Mouse (Mus musculus) hindbrain, postnatal 0 days (tissue): ENCODE measurements around the gene Nutm1. TPM values are rescaled to one million over a fixed set of nuclear protein-coding genes. Genes with fewer than 3 reads are reported as not detected.

Experiments used
- ATAC-seq: fragments of 200-750 bp; cut with Nextera tagmentation; 2 replicates; pipeline ENCODE4 v1.8.0; 2017; ENCODE audit warnings: mild to moderate bottlenecking, moderate TSS enrichment, moderate library complexity
- DNase-seq: peaks from one replicate; pipeline ENCODE4 v3.0.0-alpha.2; 2015; ENCODE audit warnings: low spot score
- H3K27ac ChIP-seq: fragments of 300-500 bp; sonication (generic); 2 replicates; pipeline ENCODE4 v1.5.1; 2014; ENCODE audit warnings: mild to moderate bottlenecking
- H3K27me3 ChIP-seq: fragments of 300-500 bp; sonication (generic); 2 replicates; pipeline ENCODE4 v1.6.1; 2014; ENCODE audit warnings: low read length, mixed read lengths; ENCODE audit not compliant: insufficient read depth
- H3K36me3 ChIP-seq: fragments of 300-500 bp; sonication (generic); 2 replicates; pipeline ENCODE4 v1.6.1; 2014; ENCODE audit warnings: low read length, mixed read lengths; ENCODE audit not compliant: insufficient read depth
- H3K4me1 ChIP-seq: fragments of 300-500 bp; sonication (generic); 2 replicates; pipeline ENCODE4 v1.6.1; 2014; ENCODE audit warnings: antibody characterized with exemption, low read length, mixed read lengths; ENCODE audit not compliant: insufficient read depth
- H3K4me2 ChIP-seq: fragments of 300-500 bp; sonication (generic); 2 replicates; pipeline ENCODE4 v1.6.1; 2014; ENCODE audit warnings: low read depth, mild to moderate bottlenecking, low read length, moderate library complexity, mixed read lengths
- H3K4me3 ChIP-seq: fragments of 300-500 bp; sonication (generic); 2 replicates; pipeline ENCODE4 v1.5.1; 2014; ENCODE audit warnings: low read length
- H3K9ac ChIP-seq: fragments of 300-500 bp; sonication (generic); replicated peaks from 2 replicates; pipeline ENCODE4 v1.6.1; 2014; ENCODE audit warnings: mild to moderate bottlenecking, low read length, moderate library complexity, mixed read lengths
- H3K9me3 ChIP-seq: fragments of 300-500 bp; sonication (generic); 2 replicates; pipeline ENCODE4 v1.6.1; 2016; ENCODE audit warnings: low read length, mixed read lengths
- CTCF ChIP-seq: IDR thresholded peaks from 2 replicates; pipeline ENCODE4 v1.5.1; 2016; ENCODE audit warnings: antibody characterized with exemption, control low read depth, low read depth
- WGBS: fragments of 180-500 bp; shearing (Covaris S2); extraction: QIAGEN DNeasy Blood & Tissue Kit; methylation state at CpG from one replicate; pipeline ENCODE4 v1.1.7; 2014; 5-methylcytosine and 5-hydroxymethylcytosine counted together
- polyA plus RNA-seq: library from polyadenylated mRNA; unstranded; fragments of >200 nt; fragmentation: Nextera tagmentation; extraction: Ambion mirVana; gene quantifications from 2 replicates; pipeline ENCODE4 v1.2.1, GENCODE M21; 2015
- total RNA-seq: library from RNA; depleted of rRNA; stranded (reverse); fragments of >200 nt; gene quantifications from 2 replicates; pipeline ENCODE4 v1.2.3, GENCODE M21; 2014

Gene Nutm1
- total and polyA plus RNA-seq, 2 experiments from 2014 or later: 0.05 to 0.11 TPM

GRCm38 (mm10) chr2:112261748-112262653 lies 2.9 kb upstream of the Nutm1 start, which contains the start of gene Nop10:
TSS of gene Nop10 (plus strand) at chr2:112261926.
- H3K36me3 ChIP-seq: no peaks in the 10 kb centered on the region
- H3K9me3 ChIP-seq: no peaks in the 10 kb centered on the region
- peak within 1 kb of the TSS; percentile 61 for H3K4me3 ChIP-seq
- H3K9ac ChIP-seq: peak within 1 kb of the TSS; percentile 63
- no peaks in the 10 kb centered on the region for H3K27me3 ChIP-seq
- ATAC-seq (peak; percentile 72), DNase-seq (peak; percentile 96)
- peak within 1 kb of the TSS; percentile 72 for H3K4me2 ChIP-seq
- TF ChIP-seq CTCF: peak; percentile 92
- peaks cover 10% of the 10 kb centered on the region for H3K4me1 ChIP-seq
- WGBS: 1% methylated on average over 36 of the region's 36 CpGs
- H3K27ac ChIP-seq: peak within 1 kb of the TSS; percentile 80

- no peak for TF ChIP-seq CTCF
- Histone ChIP-seq H3K4me1 (no peaks in the 10 kb centered on the region), H3K36me3 (no peaks in the 10 kb centered on the region), H3K27ac (no peak overlapping the region), H3K9me3 (no peaks in the 10 kb centered on the region), H3K4me3 (no peak overlapping the region), H3K4me2 (no peak overlapping the region), H3K9ac (no peak overlapping the region), H3K27me3 (no peaks in the 10 kb centered on the region)
- WGBS: 67% methylated on average over 7 of the region's 7 CpGs
- DNase-seq: no peak
- no peak for ATAC-seq
Observed at GRCm38 (mm10) chr2:112254675-112255515, 4.2 kb downstream of the Nutm1 start.

GRCm38 (mm10) chr2:112249780-112250453 lies 9.2 kb downstream of the Nutm1 start:
- no peak overlapping the region for H3K9ac ChIP-seq
- H3K4me2 ChIP-seq: no peak overlapping the region
- TF ChIP-seq CTCF: no peak
- no peak for ATAC-seq
- WGBS: 85% methylated on average over 10 of the region's 10 CpGs
- no peaks in the 10 kb centered on the region for H3K27me3 ChIP-seq
- no peak for DNase-seq
- no peaks in the 10 kb centered on the region for H3K4me1 ChIP-seq
- H3K4me3 ChIP-seq: no peak overlapping the region
- H3K27ac ChIP-seq: no peak overlapping the region
- no peaks in the 10 kb centered on the region; the same call in 1 of the 2 replicates for H3K36me3 ChIP-seq
- no peaks in the 10 kb centered on the region for H3K9me3 ChIP-seq

DNA sequence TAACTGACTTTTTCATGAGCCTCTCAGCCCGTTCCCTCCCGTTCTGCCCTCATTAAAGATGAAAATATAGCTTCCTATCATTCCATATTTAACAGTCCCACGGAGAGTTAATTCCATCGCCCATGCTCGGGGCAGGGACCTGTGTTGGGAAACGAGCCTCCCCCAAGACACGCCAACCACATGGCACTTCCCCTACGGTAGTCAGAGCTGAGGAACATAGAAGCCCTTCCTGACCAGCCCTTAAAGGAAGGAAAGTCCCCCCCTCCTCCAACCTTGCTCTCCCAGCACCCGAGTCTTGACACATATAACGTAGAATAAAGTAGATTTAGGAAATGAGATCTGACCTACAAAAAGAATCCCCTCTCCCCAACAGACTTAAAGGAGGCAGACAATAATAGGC lies 11.8 kb downstream of the Nutm1 start:
- Histone ChIP-seq H3K27ac (no peak overlapping the region), H3K4me2 (no peak overlapping the region), H3K4me1 (no peaks in the 10 kb centered on the region), H3K27me3 (no peaks in the 10 kb centered on the region), H3K4me3 (no peak overlapping the region), H3K36me3 (peaks cover 11% of the 10 kb centered on the region; the same call in 1 of the 2 replicates), H3K9ac (no peak overlapping the region), H3K9me3 (no peaks in the 10 kb centered on the region)
- 89% methylated on average over 10 of the region's 10 CpGs for whole genome bisulfite sequencing
- DNase-seq (no peak), ATAC-seq (no peak; the same call in 1 of the 2 replicates)
- no peak for TF ChIP-seq CTCF

- no peak overlapping the region for H3K4me3 ChIP-seq
- no peaks in the 10 kb centered on the region for H3K9me3 ChIP-seq
- WGBS: 88% methylated on average over 6 of the region's 6 CpGs
- H3K4me2 ChIP-seq: no peak overlapping the region
- no peak for ATAC-seq
- no peak for DNase-seq
- H3K4me1 ChIP-seq: no peaks in the 10 kb centered on the region
- no peak overlapping the region for H3K9ac ChIP-seq
- no peak for TF ChIP-seq CTCF
- H3K27ac ChIP-seq: no peak overlapping the region
- H3K36me3 ChIP-seq: peaks cover 11% of the 10 kb centered on the region; the same call in 1 of the 2 replicates
- H3K27me3 ChIP-seq: no peaks in the 10 kb centered on the region
Observed at GRCm38 (mm10) chr2:112246193-112246592, 12.9 kb downstream of the Nutm1 start.

DNA sequence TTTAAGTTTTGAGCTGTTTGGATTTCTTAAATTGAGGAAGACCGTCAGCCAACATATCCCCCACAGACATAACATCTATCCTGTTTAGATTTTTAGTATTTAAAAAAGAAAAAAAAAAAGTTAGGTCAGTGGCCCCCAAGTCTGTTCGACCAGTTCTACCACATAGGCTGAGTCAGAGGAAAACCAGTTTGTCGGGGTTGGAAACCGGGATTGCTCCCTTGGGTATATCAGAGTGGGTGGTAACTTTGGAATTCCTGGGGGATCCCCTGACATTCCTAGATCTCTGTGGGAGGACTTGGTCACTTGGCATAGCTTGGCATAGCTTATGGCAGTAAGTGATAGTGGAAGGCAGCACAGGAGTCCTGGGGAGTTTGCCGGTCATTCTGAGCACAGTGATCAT lies 13.8 kb downstream of the Nutm1 start:
- ATAC-seq (no peak), DNase-seq (no peak)
- H3K4me2 ChIP-seq: no peak overlapping the region
- no peaks in the 10 kb centered on the region for H3K9me3 ChIP-seq
- no peak for TF ChIP-seq CTCF
- 93% methylated on average over 5 of the region's 5 CpGs for WGBS
- no peak overlapping the region for H3K4me3 ChIP-seq
- H3K4me1 ChIP-seq: peaks cover 5% of the 10 kb centered on the region; the same call in 1 of the 2 replicates
- peaks cover 11% of the 10 kb centered on the region; the same call in 1 of the 2 replicates for H3K36me3 ChIP-seq
- no peak overlapping the region for H3K27ac ChIP-seq
- no peaks in the 10 kb centered on the region for H3K27me3 ChIP-seq
- no peak overlapping the region for H3K9ac ChIP-seq
